Mouse (Mus musculus) bone marrow, adult 2 months (tissue): ENCODE data around the gene Tsc1. TPM values are rescaled to one million over a fixed set of nuclear protein-coding genes. Genes with fewer than 3 reads are reported as not detected.
A peak's percentile ranks its signal among the peaks of the same experiment; 100 is the strongest.

Experiments used
- H3K27ac ChIP-seq: fragments of 200-500 bp; 2 replicates; pipeline ENCODE4 v1.5.1; 2012; ENCODE audit warnings: low read depth, mild to moderate bottlenecking, control low read depth, inconsistent platforms, low read length; ENCODE audit not compliant: control insufficient read depth, poor library complexity, insufficient read depth
- H3K4me1 ChIP-seq: fragments of 200-500 bp; 2 replicates; pipeline ENCODE4 v1.6.1; 2011; ENCODE audit warnings: low read length; ENCODE audit not compliant: control insufficient read depth, insufficient read depth
- H3K4me3 ChIP-seq: fragments of 200-500 bp; replicated peaks from 2 replicates; pipeline ENCODE3; 2011; ENCODE audit warnings: mild to moderate bottlenecking, low read depth, low read length, control low read depth; ENCODE audit not compliant: control insufficient read depth
- CTCF ChIP-seq: fragments of 200-500 bp; IDR thresholded peaks from 2 replicates; pipeline ENCODE4 v1.5.1; 2011; ENCODE audit warnings: low read length, control low read depth; ENCODE audit not compliant: control insufficient read depth, insufficient read depth
- POLR2A ChIP-seq: fragments of 200-500 bp; IDR thresholded peaks from 2 replicates; pipeline ENCODE4 v1.6.1; 2011; ENCODE audit warnings: low read depth, mild to moderate bottlenecking, control low read depth, low read length, borderline replicate concordance; ENCODE audit not compliant: control insufficient read depth
- WGBS: fragments of 180-500 bp; shearing (Covaris S2); methylation state at CpG from one replicate; pipeline ENCODE4 v1.1.7; 2018; 5-methylcytosine and 5-hydroxymethylcytosine counted together
- polyA plus RNA-seq: library from polyadenylated mRNA; stranded (reverse); fragments of >200 nt; gene quantifications from 2 replicates; pipeline ENCODE4 v1.2.4, GENCODE M21; 2011; ENCODE audit warnings: low replicate concordance; ENCODE audit not compliant: missing spikeins, insufficient read depth, insufficient read length

Tsc1 gene
- polyA plus RNA-seq, 1 experiment, result 12.5 TPM

DNA sequence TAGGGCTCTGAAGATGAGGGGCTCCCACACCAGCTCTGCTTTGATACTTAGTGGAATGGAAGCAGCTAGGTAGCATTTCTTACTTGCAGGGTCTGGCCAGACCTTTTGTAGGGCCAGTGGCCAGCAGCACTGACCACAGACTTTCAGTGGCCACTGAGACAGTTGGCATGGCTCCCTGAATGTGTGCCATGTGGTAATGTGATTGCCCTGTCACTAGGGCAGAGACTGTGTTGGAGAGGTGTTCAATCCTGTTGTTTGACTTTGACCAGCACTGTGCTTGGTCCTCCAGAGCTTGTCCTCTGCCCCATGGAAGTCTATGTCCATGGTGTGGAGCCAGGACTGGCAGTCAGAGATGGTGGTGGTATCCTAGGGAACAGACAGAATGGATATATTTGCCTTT lies 9.5 kb downstream of the Tsc1 start:
- no peak overlapping the region for H3K4me3 ChIP-seq
- TF ChIP-seq CTCF (no peak), POLR2A (no peak)
- H3K27ac ChIP-seq, result no peak overlapping the region
- no peaks in the 10 kb centered on the region for H3K4me1 ChIP-seq

DNA sequence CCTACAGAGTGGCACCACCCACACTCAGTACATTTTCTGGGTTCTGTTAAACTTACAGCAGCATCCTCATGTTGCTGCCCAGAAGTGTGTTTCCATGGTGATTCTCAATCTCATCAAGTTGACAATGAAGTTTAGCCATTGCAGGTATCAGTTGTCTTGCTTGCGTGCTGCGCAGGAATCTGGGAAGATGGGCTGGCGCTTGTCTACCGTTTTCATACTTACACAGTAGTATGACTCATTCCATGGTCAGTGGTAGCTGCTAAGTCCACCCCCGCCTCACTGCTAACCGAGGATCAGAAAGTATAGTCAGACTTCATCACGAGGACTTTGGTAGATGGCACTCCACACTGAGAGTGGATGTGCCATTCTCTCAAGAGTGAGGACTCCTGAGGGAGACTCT lies 12.3 kb downstream of the Tsc1 start:
- Histone ChIP-seq H3K4me3 (no peak overlapping the region), H3K4me1 (no peaks in the 10 kb centered on the region), H3K27ac (no peak overlapping the region)
- TF ChIP-seq POLR2A, result no peak
- no peak for TF ChIP-seq CTCF
- WGBS, result 90% methylated on average over 7 of the region's 7 CpGs

DNA sequence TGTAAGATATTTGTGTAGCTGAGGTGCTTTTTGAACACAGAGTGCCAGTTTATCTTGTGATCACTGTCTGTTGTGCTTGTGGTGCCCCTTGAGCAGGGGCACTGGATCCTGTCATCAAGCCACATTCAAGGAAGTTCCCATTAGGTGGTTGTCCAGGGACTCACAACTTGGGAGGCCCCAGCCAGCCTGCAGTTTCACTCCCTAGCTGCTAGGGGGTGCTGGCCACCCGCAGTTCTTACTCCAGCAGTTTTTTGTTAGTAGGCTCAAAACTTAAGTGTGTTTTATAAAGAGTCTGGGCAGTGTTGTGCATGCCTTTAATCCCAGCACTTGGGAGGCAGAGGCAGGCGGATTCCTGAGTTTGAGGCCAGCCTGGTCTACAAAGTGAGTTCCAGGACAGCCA lies 13.3 kb downstream of the Tsc1 start:
- TF ChIP-seq POLR2A (no peak), CTCF (peak; percentile 59)
- H3K4me1 ChIP-seq, result no peaks in the 10 kb centered on the region
- H3K27ac ChIP-seq, result no peak overlapping the region
- no peak overlapping the region for H3K4me3 ChIP-seq
- 57% methylated on average over 2 of the region's 2 CpGs for WGBS

DNA sequence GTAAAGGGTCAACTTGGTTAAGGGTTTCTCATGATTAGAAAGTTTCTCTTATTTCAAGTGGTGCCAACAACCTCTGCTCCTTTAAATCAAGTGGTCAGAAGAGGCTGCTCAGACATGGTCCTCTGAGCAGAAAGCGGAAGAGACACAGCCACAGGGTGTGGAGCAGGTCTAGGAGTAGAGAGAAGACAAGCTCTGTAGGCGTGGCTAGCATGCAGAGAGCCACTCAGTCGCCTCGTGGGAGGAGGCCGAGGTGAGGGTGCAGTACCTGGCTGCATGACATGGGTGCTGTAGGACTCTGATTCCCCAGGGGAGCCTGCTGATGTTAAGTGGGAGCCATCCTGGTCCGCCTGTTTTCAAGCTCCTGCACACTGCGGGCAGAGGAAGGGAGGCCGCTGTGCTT lies 15.2 kb downstream of the Tsc1 start:
- 87% methylated on average over 8 of the region's 8 CpGs for WGBS
- no peak overlapping the region for H3K4me3 ChIP-seq
- H3K27ac ChIP-seq, result no peak overlapping the region
- TF ChIP-seq POLR2A, result no peak
- no peaks in the 10 kb centered on the region for H3K4me1 ChIP-seq

DNA sequence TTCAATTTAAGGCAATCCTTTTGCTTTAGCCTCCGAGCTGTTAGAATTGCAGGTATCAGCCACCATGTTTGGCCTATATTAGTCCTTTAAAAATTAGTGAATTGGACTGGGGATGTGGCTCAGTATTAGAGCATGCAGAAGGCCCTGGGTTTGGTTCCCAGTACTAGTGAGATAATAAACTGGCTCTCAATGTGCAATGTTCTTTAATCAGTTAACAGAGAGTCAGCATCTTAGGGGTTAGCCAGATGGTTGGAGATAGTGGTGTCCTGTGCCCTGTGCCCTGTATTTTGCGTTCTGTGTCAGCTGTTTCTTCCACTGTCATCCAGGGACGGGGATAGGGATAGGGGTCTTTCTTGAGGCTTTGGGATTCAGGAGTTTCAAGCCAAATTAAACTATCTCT lies 21.9 kb downstream of the Tsc1 start:
- no peak overlapping the region for H3K27ac ChIP-seq
- H3K4me1 ChIP-seq, result no peaks in the 10 kb centered on the region
- no peak for TF ChIP-seq CTCF
- no peak for TF ChIP-seq POLR2A
- no peak overlapping the region for H3K4me3 ChIP-seq
- WGBS, result 77% methylated on average over 3 of the region's 3 CpGs

DNA sequence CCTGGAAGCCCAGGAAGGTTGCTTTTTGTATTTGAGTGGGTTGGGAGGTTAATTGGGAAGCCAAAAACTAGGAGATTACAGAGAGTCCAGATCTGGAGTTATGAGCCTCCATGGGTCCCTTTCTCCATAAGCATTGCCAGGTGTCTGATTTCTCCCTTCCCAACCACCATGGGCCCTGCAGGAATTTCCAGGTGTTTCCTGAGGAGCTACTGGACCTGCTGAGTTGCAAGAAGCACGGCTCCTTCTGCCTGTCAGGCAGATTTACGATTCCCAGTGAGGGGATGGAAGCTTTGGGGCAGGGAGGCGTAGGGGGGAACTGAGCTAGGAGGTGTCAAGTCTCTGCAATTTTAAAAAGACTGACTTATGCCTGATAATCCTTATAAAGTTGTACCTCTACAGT lies 24.8 kb downstream of the Tsc1 start:
- TF ChIP-seq CTCF (no peak), POLR2A (no peak)
- no peaks in the 10 kb centered on the region for H3K4me1 ChIP-seq
- WGBS, result 68% methylated on average over 3 of the region's 3 CpGs
- no peak overlapping the region for H3K4me3 ChIP-seq
- H3K27ac ChIP-seq, result no peak overlapping the region

DNA sequence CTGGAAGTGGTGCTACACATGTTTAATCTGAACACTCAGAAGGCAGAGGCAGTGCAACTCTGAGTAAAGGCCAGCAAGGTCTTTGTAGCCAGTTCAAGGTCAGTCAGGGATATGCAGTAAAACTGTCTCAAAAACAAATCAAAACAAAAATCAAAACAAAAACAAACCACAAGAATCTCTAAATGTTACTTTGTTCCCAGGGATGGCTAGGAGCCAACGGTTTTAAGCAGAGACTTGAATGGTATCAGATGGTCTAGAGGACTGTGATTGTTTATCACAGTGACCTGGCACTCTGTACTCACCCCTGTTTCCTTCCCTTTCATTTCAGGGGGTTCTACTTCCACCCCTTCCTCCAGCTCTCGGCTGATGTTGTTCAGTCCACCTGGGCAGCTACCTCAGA lies 30.4 kb downstream of the Tsc1 start:
- 63% methylated on average over 2 of the region's 2 CpGs for WGBS
- H3K4me1 ChIP-seq, result no peaks in the 10 kb centered on the region
- H3K4me3 ChIP-seq, result no peak overlapping the region
- TF ChIP-seq CTCF (no peak), POLR2A (no peak)
- H3K27ac ChIP-seq, result no peak overlapping the region

DNA sequence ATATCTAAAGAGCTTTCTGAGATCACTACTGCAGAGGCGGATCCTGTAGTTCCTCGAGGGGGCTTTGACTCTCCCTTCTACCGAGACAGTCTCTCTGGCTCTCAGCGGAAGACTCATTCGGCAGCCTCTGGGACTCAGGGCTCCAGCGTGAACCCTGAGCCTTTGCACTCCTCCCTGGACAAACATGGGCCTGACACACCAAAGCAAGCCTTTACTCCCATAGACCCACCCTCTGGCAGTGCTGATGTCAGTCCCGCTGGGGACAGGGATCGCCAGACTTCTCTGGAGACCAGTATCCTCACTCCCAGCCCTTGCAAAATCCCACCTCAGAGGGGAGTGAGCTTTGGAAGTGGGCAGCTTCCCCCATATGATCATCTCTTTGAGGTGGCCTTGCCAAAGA lies 35.0 kb downstream of the Tsc1 start:
- H3K4me1 ChIP-seq, result no peaks in the 10 kb centered on the region
- no peak overlapping the region for H3K27ac ChIP-seq
- H3K4me3 ChIP-seq, result no peak overlapping the region
- 91% methylated on average over 8 of the region's 8 CpGs for WGBS
- TF ChIP-seq POLR2A (no peak), CTCF (no peak)

DNA sequence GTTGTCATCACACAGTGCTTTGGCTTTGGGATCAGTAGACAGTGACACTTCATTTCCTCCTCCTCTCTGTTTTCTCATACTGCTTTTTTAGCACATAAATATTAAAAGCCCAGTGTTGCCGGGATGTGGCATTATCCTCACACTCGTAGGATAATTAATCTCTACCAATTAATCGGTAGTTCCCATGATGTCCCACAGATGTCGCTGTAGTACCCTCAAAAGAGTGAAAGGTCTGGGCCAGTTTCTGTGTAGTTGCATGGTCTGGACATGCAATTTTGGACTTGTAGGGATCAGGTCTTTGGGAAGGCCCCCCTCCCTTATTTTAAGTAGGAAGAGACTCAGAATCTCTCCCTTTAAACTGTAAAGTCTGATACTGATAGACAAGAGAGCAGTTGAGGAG lies 39.7 kb downstream of the Tsc1 start:
- Histone ChIP-seq H3K4me1 (no peaks in the 10 kb centered on the region), H3K27ac (no peak overlapping the region), H3K4me3 (no peak overlapping the region)
- TF ChIP-seq CTCF (no peak), POLR2A (no peak)
- 49% methylated on average over 4 of the region's 4 CpGs for WGBS
